Mouse (Mus musculus): ENCODE results near the gene Cyp4f39.
"Not testable (repeated sequence)": the region's sequence is repeated elsewhere in the genome, so short reads cannot be mapped to it uniquely, and the experiment has no call there.

Cyp4f39 gene

DNA sequence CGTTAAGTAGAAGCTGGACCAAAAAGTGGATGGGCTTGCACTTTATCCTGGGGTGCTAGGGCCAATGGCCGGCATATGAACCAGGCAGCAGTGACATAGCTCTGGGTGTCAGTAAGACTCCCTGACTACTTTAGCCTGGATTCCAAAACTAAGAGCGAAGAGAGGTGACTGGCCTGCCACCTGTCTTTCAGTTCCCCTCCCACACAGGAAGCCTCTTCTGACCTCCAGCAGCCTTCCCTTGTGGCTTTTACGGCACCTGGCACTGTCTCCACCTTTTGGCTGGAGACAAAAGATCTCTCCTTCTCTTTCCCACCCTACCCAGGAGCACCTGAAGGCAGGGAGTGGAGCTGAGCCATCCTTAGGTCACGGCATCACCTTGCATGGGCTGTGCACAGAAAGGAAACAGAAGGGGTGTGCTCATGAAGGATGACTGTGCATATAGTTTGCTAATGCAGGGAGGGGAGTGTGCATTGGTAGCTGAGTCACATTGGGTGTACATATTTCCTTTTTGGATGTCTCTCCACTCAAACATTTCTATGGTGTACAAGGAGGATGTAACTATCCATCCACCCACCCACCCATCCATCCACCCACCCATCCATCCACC lies 22.5 kb downstream of the Cyp4f39 start:
- no peak for DNase-seq (ENCODE audit: low spot score in 2 of 2)

- no peak for DNase-seq (ENCODE audit: low spot score in 2 of 2)
Measured at GRCm38 (mm10) chr17:32477204-32477603, 24.7 kb downstream of the Cyp4f39 start.

DNA sequence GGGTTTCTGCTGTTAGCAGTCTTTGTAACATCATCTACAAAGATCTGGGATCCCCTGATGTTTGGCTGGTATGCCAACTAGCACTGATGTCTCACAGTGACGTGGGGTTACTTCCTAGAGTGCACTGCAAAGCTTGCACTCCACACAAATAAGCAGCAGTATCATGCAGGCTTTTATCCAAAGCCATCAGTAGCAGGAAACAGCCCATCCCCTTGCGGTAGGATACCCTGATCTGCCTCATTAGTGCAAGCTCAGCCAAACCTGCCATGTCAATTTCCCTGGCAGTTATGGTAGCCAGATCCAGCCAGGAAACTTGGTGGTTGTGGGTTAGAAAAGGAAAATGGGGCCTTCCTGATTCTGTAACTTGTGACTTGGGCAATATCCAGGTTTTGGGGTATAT lies 26.2 kb downstream of the Cyp4f39 start:
- no peak for DNase-seq (ENCODE audit: low spot score in 2 of 2)

DNA sequence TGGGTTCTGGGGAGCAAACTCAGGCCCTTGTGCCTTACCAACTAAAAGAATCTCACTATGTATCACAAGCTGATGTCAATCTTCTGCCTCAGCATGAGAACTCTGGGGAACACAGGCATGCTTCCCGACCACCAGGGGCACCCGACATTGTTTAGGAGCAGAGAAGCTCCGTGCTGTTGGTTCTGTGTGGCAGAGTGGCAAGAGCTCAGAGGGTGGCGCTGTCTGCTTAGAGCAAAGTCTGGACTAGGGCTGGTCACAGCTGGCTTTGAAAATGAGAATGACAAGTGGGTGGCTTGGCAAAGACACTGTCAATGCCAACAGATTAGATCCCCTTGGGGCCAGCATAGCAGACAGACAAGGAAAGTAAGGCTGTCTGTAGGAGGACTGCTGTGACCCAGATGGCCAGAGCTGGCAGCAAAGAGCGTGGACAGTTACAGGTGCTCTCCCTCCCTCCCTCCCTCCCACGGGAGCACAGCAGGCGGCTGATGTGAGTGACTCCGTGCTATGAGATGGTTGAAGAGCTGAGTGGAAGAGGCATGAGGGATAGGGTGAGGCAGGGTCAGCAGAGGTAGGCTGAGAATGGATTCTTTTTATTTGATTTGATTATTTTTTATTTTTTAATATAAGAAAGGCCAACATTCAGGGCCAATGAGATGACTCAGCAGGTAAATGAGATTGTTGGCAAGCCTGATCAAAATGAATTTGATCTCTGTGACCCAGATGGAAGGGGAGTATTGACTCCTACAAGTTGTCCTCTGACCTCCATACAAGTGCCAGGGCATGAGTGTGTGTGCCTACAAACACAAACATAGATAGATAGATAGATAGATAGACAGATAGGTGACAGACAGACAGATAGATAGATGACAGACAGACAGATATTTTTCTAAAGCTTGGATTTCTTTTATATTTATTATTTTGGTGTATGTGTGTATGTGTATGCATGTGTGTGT lies 27.3 kb downstream of the Cyp4f39 start:
- no peak for DNase-seq (ENCODE audit: low spot score in 2 of 2)

- DNase-seq (ENCODE audit: low spot score in 2 of 2) = no peak
Measured at GRCm38 (mm10) chr17:32481766-32482165, 29.2 kb downstream of the Cyp4f39 start.

DNA sequence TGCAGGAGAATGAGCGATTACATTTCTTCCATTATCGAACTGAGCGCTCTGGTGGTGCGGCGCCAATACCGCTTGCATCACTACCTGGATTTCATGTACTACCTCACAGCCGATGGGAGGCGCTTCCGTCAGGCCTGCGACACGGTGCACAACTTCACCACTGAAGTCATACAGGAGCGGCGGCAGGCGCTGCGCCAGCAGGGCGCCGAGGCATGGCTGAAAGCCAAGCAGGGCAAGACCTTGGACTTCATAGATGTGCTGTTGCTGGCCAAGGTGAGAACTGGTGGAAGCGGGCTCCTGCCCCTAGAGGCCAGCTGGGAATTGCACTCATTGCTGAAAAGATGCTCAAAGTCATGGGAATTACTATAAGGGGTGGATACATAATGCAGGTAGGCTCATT lies 30.7 kb downstream of the Cyp4f39 start:
- peak; percentile 19 to 39 for DNase-seq (ENCODE audit: low spot score in 2 of 2)

DNA sequence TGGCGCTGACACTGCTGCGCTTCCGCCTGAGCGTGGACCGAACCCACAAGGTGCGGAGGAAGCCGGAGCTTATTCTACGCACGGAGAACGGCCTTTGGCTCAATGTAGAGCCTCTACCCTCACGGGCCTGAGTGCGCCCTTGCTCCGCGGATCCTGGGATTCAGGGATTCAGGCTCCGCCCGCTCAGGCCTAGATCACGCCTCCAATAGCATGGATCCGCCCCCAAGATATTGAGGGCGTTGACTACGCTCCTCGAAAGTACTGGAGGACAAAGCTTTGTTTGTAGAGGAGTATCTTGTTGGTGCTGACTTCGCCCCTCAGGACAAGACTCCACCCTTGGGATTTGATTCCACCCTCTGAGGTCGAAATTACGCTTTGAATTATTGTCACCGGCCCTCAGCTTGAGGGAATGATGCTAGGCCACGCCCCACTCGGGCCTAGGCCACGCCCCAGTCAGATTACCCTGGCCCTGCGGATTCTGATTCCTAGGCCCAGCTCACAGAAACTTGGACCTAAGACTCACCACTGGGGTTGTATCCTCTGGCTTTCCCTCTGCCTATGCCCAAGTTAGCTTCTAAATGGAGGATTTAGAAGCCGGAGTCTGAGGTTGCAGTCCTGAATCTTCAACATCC lies 39.9 kb downstream of the Cyp4f39 start:
- no peak for DNase-seq (ENCODE audit: low spot score in 2 of 2)

- DNase-seq (ENCODE audit: low spot score in 2 of 2) = peak; percentile 31 to 55
Measured at GRCm38 (mm10) chr17:32494601-32495000, 42.1 kb downstream of the Cyp4f39 start.

GRCm38 (mm10) chr17:32500511-32500910 lies 48.0 kb downstream of the Cyp4f39 start:
- DNase-seq (ENCODE audit: low spot score in 2 of 2) = not testable (repeated sequence)

DNA sequence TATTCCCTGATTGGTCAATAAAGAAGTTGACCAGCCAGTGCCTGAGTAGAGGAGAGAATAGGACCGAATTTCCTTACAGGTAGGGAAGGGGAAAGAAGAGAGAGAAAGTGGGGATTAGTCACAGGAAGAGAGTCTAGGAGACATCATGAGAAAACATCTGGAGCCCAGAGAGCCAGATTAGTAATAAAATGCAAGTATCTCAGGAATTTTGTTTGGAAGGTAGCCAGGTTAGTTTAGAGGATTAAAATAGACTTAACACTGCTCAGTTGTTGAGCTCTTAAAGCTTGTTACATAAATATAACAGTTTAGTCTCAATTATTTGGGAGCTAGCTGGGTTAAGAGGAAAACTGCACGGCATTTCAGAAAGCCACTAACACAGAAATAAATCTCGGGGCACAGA lies 48.5 kb downstream of the Cyp4f39 start:
- no peak for DNase-seq (ENCODE audit: low spot score in 2 of 2)

GRCm38 (mm10) chr17:32503111-32503510 lies 50.6 kb downstream of the Cyp4f39 start:
- DNase-seq (ENCODE audit: low spot score in 2 of 2) = no peak

DNA sequence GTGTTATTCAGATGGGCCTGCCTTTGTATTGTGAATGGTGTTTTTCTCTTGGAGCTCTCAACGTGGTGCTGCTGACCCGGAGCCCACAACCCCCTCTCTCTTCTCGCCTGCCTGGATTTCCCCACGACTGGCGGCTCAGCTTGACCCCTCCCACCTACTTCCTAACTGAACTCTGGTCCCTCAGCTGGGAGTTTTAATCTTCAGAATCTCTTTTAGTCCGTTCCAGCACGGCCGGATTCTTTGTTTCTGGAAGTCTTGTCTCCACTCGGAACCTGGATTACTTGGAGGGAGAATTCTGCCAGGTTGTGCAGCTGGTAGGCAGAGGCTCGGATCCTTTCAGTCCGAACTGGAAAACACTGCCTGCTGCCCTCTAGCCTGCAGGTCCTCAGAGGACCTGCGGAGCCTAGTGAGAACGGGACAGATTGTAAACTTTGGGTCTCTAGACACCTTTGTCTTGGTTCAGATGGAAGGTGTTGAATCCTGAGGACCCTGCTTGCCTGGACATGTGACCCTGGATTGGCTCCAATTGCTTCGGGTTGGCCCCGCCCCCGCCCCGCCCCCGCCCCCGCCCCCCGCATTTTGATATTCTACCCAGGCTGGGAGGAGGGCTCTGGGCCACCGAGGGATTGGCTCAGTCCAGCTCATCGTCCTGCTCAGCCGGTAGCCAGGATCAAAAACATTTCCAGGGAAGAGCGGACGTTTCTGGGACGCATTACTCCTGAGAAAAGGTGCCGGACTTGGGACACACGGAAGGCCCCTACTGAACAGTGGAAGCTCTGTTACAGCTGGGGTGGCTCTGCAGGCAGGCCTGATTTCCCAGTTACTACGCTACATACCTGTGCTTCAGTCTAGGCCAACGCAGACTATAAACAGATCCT lies 53.6 kb downstream of the Cyp4f39 start, which contains the start of gene Cyp4f17:
TSS of gene Cyp4f17 (plus strand) at position 200 of the 878 bp plus-strand sequence.
- DNase-seq (ENCODE audit: low spot score in 2 of 2) = no peak

- DNase-seq (ENCODE audit: low spot score in 2 of 2) = no peak
Measured at GRCm38 (mm10) chr17:32506729-32507245, 54.3 kb downstream of the Cyp4f39 start.

DNA sequence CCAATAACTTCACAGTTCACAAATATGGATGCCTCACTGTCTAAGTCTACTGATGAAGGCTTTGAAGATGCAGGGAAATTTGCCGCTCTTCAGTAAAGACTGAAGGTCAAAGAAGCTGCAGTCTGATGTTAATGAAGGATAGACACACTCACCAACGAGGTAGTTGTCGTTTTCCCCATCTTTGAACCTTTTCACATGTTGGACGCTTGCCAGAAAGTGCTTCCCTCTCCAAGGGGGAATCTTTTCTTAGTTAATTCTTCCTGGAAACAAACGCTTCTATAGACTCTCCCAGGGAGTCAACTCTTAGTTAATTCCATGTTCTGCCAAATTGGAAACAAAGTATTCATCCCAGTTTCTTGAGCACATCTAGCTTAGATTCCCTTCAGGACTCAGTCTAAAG lies 63.6 kb downstream of the Cyp4f39 start:
- DNase-seq (ENCODE audit: low spot score in 2 of 2) = no peak

DNA sequence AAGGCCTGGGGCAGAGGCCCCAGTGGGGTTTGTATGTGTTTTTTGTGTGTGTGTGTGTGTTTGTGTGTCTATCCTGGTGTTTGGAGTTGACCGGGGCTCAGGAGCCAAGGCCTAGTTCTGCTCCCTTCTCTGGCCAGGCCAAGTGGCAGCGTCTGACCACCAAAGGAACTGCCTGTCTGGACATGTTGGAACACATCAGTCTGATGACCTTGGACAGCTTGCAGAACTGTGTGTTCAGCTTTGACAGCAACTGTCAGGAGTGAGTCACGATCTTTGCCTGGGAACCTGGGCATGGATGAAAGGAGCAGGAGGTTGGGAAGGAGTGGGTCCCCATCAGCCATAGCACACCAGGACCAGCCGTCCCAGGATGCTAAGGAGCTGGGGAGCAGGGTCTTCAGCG lies 69.5 kb downstream of the Cyp4f39 start:
- DNase-seq (ENCODE audit: low spot score in 2 of 2) = no peak

DNA sequence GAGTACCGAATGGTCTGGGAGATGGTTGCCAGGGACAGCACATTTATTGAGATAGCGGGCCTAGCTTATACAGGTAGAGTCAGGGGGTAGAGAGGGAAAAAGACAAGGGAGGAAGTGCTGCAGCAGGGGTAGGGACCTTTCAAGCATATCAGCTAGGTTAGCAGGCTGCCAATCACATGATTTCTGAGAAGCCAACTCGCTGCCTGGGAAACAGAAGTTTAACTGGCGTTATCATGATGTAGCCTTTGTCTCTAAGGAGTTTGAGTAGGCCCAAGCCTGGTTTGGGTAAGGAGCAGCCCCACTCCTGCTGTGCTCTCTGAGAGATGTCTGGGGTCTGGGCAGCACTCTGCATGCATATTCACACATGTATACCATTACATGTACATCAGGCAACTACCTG lies 69.9 kb downstream of the Cyp4f39 start:
- DNase-seq (ENCODE audit: low spot score in 2 of 2) = no peak

DNA sequence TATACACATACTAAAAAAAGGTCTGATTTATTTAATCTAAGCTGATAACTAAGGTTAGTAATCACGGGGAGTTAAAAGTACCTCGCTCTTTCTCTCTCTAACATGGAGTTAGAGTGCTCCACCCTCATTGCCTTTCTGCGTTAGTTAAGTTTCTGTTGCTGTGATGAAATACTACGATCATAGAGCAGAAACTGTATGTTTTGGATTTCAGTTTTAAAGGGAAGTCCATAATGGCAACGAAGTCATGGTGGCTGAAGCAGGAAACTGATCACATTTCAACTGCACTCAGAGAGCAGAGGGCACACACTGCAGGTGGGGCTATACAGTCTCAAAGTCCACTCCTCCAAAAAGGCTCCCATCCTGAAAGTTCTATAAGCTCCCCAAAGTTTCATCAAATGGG lies 70.3 kb downstream of the Cyp4f39 start:
- DNase-seq (ENCODE audit: low spot score in 2 of 2) = no peak

DNA sequence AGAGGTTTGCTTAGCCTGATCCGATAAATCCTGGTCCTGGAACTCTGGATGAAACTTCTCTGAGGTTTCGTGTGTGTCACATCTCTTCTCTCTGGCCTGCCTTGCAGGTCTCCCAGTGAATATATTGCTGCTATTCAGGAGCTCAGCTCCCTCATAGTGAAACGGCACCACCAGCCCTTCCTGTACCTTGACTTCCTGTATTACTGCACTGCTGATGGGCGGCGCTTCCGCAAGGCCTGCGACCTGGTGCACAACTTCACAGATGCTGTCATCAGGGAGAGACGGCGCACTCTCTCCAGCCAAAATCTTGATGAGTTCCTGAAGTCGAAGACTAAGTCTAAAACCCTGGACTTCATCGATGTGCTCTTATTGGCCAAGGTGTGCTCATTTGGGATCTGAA lies 71.4 kb downstream of the Cyp4f39 start:
- DNase-seq (ENCODE audit: low spot score in 2 of 2) = no peak

DNA sequence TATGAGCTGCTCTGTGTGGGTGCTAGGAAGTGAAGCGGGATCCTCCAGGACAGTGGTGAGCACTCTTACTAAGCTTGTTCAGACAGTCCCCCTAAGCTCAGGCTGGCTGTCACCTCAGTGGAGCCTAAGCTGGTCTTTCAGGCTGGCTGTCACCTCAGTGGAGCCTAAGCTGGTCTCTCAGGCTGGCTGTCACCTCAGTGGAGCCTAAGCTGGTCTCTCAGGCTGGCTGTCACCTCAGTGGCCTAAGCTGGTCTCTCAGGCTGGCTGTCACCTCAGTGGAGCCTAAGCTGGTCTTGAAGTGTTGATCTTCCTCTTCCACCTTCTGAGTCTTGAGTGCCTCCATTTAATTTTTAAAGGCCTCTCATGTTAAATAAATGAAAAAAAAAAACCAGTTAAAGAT lies 73.8 kb downstream of the Cyp4f39 start:
- not testable (repeated sequence) for DNase-seq (ENCODE audit: low spot score in 2 of 2)

DNA sequence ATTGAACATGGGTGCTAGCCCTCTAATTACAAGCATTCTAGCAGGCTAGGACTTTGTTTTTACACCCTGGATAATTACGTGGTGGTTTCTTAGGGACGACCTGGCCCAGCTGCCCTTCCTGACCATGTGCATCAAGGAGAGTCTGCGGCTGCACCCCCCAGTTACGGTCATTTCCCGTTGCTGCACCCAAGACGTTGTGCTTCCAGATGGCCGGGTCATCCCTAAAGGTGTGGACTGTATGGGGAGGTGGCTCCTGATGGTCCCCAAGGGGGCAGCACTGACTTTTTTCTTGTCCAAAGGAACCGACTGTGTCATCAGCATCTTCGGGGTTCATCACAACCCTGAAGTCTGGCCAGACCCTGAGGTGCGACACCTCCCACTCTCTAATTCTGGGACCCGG lies 75.2 kb downstream of the Cyp4f39 start:
- DNase-seq (ENCODE audit: low spot score in 2 of 2) = no peak

Measured in frontal cortex, postnatal 25 days (tissue).